Mouse (Mus musculus) hindbrain, embryonic 14.5 days (tissue): ENCODE measurements around the gene Ttll5. TPM values are rescaled to one million over a fixed set of nuclear protein-coding genes. Genes with fewer than 3 reads are reported as not detected.

Experiments
- ATAC-seq: fragments of 200-750 bp; cut with Nextera tagmentation; 2 replicates; pipeline ENCODE4 v1.8.0; 2017; ENCODE audit warnings: moderate number of reproducible peaks, mild to moderate bottlenecking, moderate TSS enrichment, moderate library complexity; ENCODE audit not compliant: low FRiP score
- DNase-seq: peaks from one replicate; pipeline ENCODE4 v3.0.0-alpha.2; 2015; ENCODE audit warnings: low spot score
- H3K27ac ChIP-seq: fragments of 300-500 bp; sonication (generic); 2 replicates; pipeline ENCODE4 v1.5.1; 2014; ENCODE audit warnings: mild to moderate bottlenecking, moderate library complexity
- H3K27me3 ChIP-seq: fragments of 300-500 bp; sonication (generic); 2 replicates; pipeline ENCODE4 v1.6.1; 2014; ENCODE audit warnings: mild to moderate bottlenecking, low read length, mixed read lengths; ENCODE audit not compliant: control insufficient read depth, insufficient read depth
- H3K36me3 ChIP-seq: fragments of 300-500 bp; sonication (generic); replicated peaks from 2 replicates; pipeline ENCODE4 v1.6.1; 2014; ENCODE audit not compliant: control insufficient read depth, insufficient read depth
- H3K4me1 ChIP-seq: fragments of 300-500 bp; sonication (generic); replicated peaks from 2 replicates; pipeline ENCODE4 v1.6.1; 2014; ENCODE audit warnings: antibody characterized with exemption, low read length, mixed read lengths; ENCODE audit not compliant: control insufficient read depth, insufficient read depth
- H3K4me2 ChIP-seq: fragments of 300-500 bp; sonication (generic); replicated peaks from 2 replicates; pipeline ENCODE4 v1.6.1; 2014; ENCODE audit warnings: mild to moderate bottlenecking, moderate library complexity
- H3K4me3 ChIP-seq: fragments of 300-500 bp; sonication (generic); replicated peaks from 2 replicates; pipeline ENCODE4 v1.5.1; 2014; ENCODE audit warnings: mild to moderate bottlenecking, low read length
- H3K9ac ChIP-seq: fragments of 300-500 bp; sonication (generic); 2 replicates; pipeline ENCODE4 v1.6.1; 2014
- H3K9me3 ChIP-seq: fragments of 300-500 bp; sonication (generic); 2 replicates; pipeline ENCODE4 v1.6.1; 2016; ENCODE audit warnings: low read length; ENCODE audit not compliant: control insufficient read depth
- WGBS: fragments of 180-500 bp; shearing (Covaris S2); extraction: QIAGEN DNeasy Blood & Tissue Kit; methylation state at CpG from one replicate; pipeline ENCODE4 v1.1.7; 2014; 5-methylcytosine and 5-hydroxymethylcytosine counted together
- polyA plus RNA-seq: library from polyadenylated mRNA; unstranded; fragments of >200 nt; fragmentation: Nextera tagmentation; extraction: Ambion mirVana; gene quantifications from 2 replicates; pipeline ENCODE4 v1.2.1, GENCODE M21; 2014

The Ttll5 gene
- polyA plus RNA-seq, 1 experiment from 2014 or later = 14.4 TPM

GRCm38 (mm10) chr12:85800031-85800430 is 24.4 kb upstream of the Ttll5 start:
- no peaks in the 10 kb centered on the region for H3K36me3 ChIP-seq
- 57% methylated on average over 9 of the region's 9 CpGs for WGBS
- ATAC-seq = no peak

GRCm38 (mm10) chr12:85809726-85810125 is 14.7 kb upstream of the Ttll5 start:
- Histone ChIP-seq H3K9ac (no peak overlapping the region), H3K4me1 (no peaks in the 10 kb centered on the region), H3K4me2 (no peak overlapping the region), H3K36me3 (peaks cover 38% of the 10 kb centered on the region), H3K9me3 (no peaks in the 10 kb centered on the region), H3K27me3 (no peaks in the 10 kb centered on the region), H3K27ac (no peak overlapping the region), H3K4me3 (no peak overlapping the region)
- DNase-seq (no peak), ATAC-seq (no peak)
- 69% methylated on average over 6 of the region's 6 CpGs for WGBS

More at GRCm38 (mm10) chr12:85800031-85800430, 24.4 kb upstream of the Ttll5 start:
- DNase-seq = no peak
- Histone ChIP-seq H3K9me3 (no peaks in the 10 kb centered on the region), H3K27ac (no peak overlapping the region), H3K27me3 (no peaks in the 10 kb centered on the region), H3K4me3 (no peak overlapping the region), H3K4me2 (no peak overlapping the region), H3K9ac (no peak overlapping the region), H3K4me1 (no peaks in the 10 kb centered on the region)

- Histone ChIP-seq H3K4me2 (no peak overlapping the region), H3K27ac (no peak overlapping the region), H3K36me3 (peaks cover 49% of the 10 kb centered on the region), H3K4me3 (no peak overlapping the region), H3K27me3 (no peaks in the 10 kb centered on the region), H3K4me1 (no peaks in the 10 kb centered on the region), H3K9ac (no peak overlapping the region), H3K9me3 (no peaks in the 10 kb centered on the region)
- DNase-seq = no peak
- no peak for ATAC-seq
Observed at GRCm38 (mm10) chr12:85810959-85811358, 13.5 kb upstream of the Ttll5 start.

GRCm38 (mm10) chr12:85811676-85812075 is 12.8 kb upstream of the Ttll5 start:
- DNase-seq = no peak
- Histone ChIP-seq H3K4me1 (no peaks in the 10 kb centered on the region), H3K4me3 (no peak overlapping the region), H3K27ac (no peak overlapping the region), H3K9ac (no peak overlapping the region), H3K36me3 (peaks cover 57% of the 10 kb centered on the region), H3K4me2 (no peak overlapping the region), H3K27me3 (no peaks in the 10 kb centered on the region), H3K9me3 (no peaks in the 10 kb centered on the region)
- no peak for ATAC-seq
- WGBS = 97% methylated on average over 4 of the region's 4 CpGs

- WGBS = 81% methylated on average over 2 of the region's 2 CpGs
- no peak overlapping the region for H3K4me3 ChIP-seq
- no peak overlapping the region for H3K27ac ChIP-seq
- no peak overlapping the region; the same call in 1 of the 2 replicates for H3K9ac ChIP-seq
- DNase-seq (no peak), ATAC-seq (no peak)
- H3K4me2 ChIP-seq = no peak overlapping the region
- H3K9me3 ChIP-seq = no peaks in the 10 kb centered on the region
- no peaks in the 10 kb centered on the region for H3K4me1 ChIP-seq
- H3K27me3 ChIP-seq = no peaks in the 10 kb centered on the region
- H3K36me3 ChIP-seq = peaks cover 70% of the 10 kb centered on the region
Observed at GRCm38 (mm10) chr12:85813599-85813998, 10.9 kb upstream of the Ttll5 start.

GRCm38 (mm10) chr12:85822051-85822450 is 2.4 kb upstream of the Ttll5 start:
- Histone ChIP-seq H3K27ac (no peak overlapping the region), H3K36me3 (peaks cover 36% of the 10 kb centered on the region), H3K4me3 (no peak overlapping the region), H3K4me1 (peaks cover 20% of the 10 kb centered on the region), H3K9me3 (no peaks in the 10 kb centered on the region), H3K9ac (no peak overlapping the region), H3K4me2 (no peak overlapping the region), H3K27me3 (no peaks in the 10 kb centered on the region)
- DNase-seq (no peak), ATAC-seq (no peak)
- WGBS = 77% methylated on average over 9 of the region's 9 CpGs

GRCm38 (mm10) chr12:85825361-85825760 is 902 bp downstream of the Ttll5 start:
- DNase-seq = no peak
- H3K27ac ChIP-seq = peak overlapping the region; percentile 95
- H3K27me3 ChIP-seq = no peaks in the 10 kb centered on the region
- H3K4me3 ChIP-seq = peak overlapping the region; percentile 71
- peaks cover 20% of the 10 kb centered on the region for H3K4me1 ChIP-seq
- no peak for ATAC-seq
- WGBS = 14% methylated on average over 8 of the region's 8 CpGs
- H3K4me2 ChIP-seq = peak overlapping the region; percentile 88
- peaks cover 18% of the 10 kb centered on the region; the same call in 1 of the 2 replicates for H3K36me3 ChIP-seq
- H3K9ac ChIP-seq = peak overlapping the region; percentile 70
- no peaks in the 10 kb centered on the region for H3K9me3 ChIP-seq

GRCm38 (mm10) chr12:85825822-85826221 is 1.4 kb downstream of the Ttll5 start:
- H3K9ac ChIP-seq = no peak overlapping the region
- 78% methylated on average over 2 of the region's 2 CpGs for WGBS
- ATAC-seq (no peak), DNase-seq (no peak)
- peak overlapping the region; percentile 88 for H3K4me2 ChIP-seq
- H3K4me1 ChIP-seq = peaks cover 20% of the 10 kb centered on the region
- no peak overlapping the region for H3K4me3 ChIP-seq
- peaks cover 20% of the 10 kb centered on the region; the same call in 1 of the 2 replicates for H3K36me3 ChIP-seq
- H3K27me3 ChIP-seq = no peaks in the 10 kb centered on the region
- H3K27ac ChIP-seq = no peak overlapping the region
- no peaks in the 10 kb centered on the region for H3K9me3 ChIP-seq

GRCm38 (mm10) chr12:85828856-85829255 is 4.4 kb downstream of the Ttll5 start:
- Histone ChIP-seq H3K27me3 (no peaks in the 10 kb centered on the region), H3K9me3 (no peaks in the 10 kb centered on the region), H3K4me2 (no peak overlapping the region), H3K27ac (no peak overlapping the region), H3K36me3 (peaks cover 35% of the 10 kb centered on the region), H3K4me1 (peaks cover 8% of the 10 kb centered on the region), H3K4me3 (no peak overlapping the region), H3K9ac (no peak overlapping the region)
- DNase-seq (no peak), ATAC-seq (no peak)
- WGBS = 95% methylated on average over 3 of the region's 3 CpGs

GRCm38 (mm10) chr12:85829866-85830265 is 5.4 kb downstream of the Ttll5 start:
- 94% methylated on average over 3 of the region's 3 CpGs for WGBS
- H3K4me3 ChIP-seq = no peak overlapping the region
- no peak for ATAC-seq
- no peak for DNase-seq
- H3K4me2 ChIP-seq = no peak overlapping the region
- no peaks in the 10 kb centered on the region for H3K27me3 ChIP-seq
- peaks cover 41% of the 10 kb centered on the region for H3K36me3 ChIP-seq
- 0 out of 2 replicates have a peak, but pooled peaks cover 6% of the 10 kb centered on the region for H3K4me1 ChIP-seq
- H3K9me3 ChIP-seq = no peaks in the 10 kb centered on the region
- no peak overlapping the region for H3K9ac ChIP-seq
- no peak overlapping the region for H3K27ac ChIP-seq
